Mouse (Mus musculus) embryonic facial prominence, embryonic 12.5 days (tissue): Measurements from ENCODE around the gene Spred2. TPM values are rescaled to one million over a fixed set of nuclear protein-coding genes. Genes with fewer than 3 reads are reported as not detected.
"Not testable (repeated sequence)": the region's sequence is repeated elsewhere in the genome, so short reads cannot be mapped to it uniquely, and the experiment has no call there.

Source experiments
- ATAC-seq: fragments of 200-750 bp; cut with Nextera tagmentation; 2 replicates; pipeline ENCODE4 v1.8.0; 2017; ENCODE audit not compliant: insufficient number of reproducible peaks, insufficient read depth, low FRiP score, low TSS enrichment
- H3K27ac ChIP-seq: fragments of 300-500 bp; sonication (generic); 2 replicates; pipeline ENCODE4 v1.5.1; 2016; ENCODE audit warnings: mild to moderate bottlenecking
- H3K27me3 ChIP-seq: fragments of 300-500 bp; sonication (generic); 2 replicates; pipeline ENCODE4 v1.6.1; 2016; ENCODE audit warnings: mild to moderate bottlenecking, moderate library complexity
- H3K36me3 ChIP-seq: fragments of 300-500 bp; sonication (generic); 2 replicates; pipeline ENCODE4 v1.6.1; 2016; ENCODE audit warnings: mild to moderate bottlenecking
- H3K4me1 ChIP-seq: fragments of 300-500 bp; sonication (generic); 2 replicates; pipeline ENCODE4 v1.6.1; 2016
- H3K4me2 ChIP-seq: fragments of 300-500 bp; sonication (generic); replicated peaks from 2 replicates; pipeline ENCODE4 v1.6.1; 2016; ENCODE audit warnings: mild to moderate bottlenecking, moderate library complexity
- H3K4me3 ChIP-seq: fragments of 300-500 bp; sonication (generic); 2 replicates; pipeline ENCODE4 v1.5.1; 2016; ENCODE audit warnings: mild to moderate bottlenecking
- H3K9ac ChIP-seq: fragments of 300-500 bp; sonication (generic); 2 replicates; pipeline ENCODE4 v1.6.1; 2016; ENCODE audit warnings: mild to moderate bottlenecking, moderate library complexity
- H3K9me3 ChIP-seq: fragments of 300-500 bp; sonication (generic); 2 replicates; pipeline ENCODE4 v1.6.1; 2016; ENCODE audit warnings: mild to moderate bottlenecking, moderate library complexity
- WGBS: fragments of 180-500 bp; shearing (Covaris S2); methylation state at CpG from one replicate; pipeline ENCODE4 v1.1.7; 2016; 5-methylcytosine and 5-hydroxymethylcytosine counted together
- polyA plus RNA-seq: library from polyadenylated mRNA; unstranded; fragments of >200 nt; fragmentation: Nextera tagmentation; extraction: Ambion mirVana; gene quantifications from 2 replicates; pipeline ENCODE4 v1.2.1, GENCODE M21; 2016

The Spred2 gene
- polyA plus RNA-seq, 1 experiment from 2014 or later: 10.0 TPM

- Histone ChIP-seq H3K27me3 (no peaks in the 10 kb centered on the region; the same call in 1 of the 2 replicates), H3K27ac (no peak overlapping the region), H3K36me3 (no peaks in the 10 kb centered on the region), H3K4me1 (peaks cover 20% of the 10 kb centered on the region), H3K4me2 (no peak overlapping the region), H3K9me3 (no peaks in the 10 kb centered on the region), H3K4me3 (no peak overlapping the region), H3K9ac (no peak overlapping the region)
- no peak for ATAC-seq
- WGBS: 44% methylated on average over 4 of the region's 4 CpGs
These were observed 117.9 kb downstream of the Spred2 start for GRCm38 (mm10) chr11:20042106-20042505.

- H3K9ac ChIP-seq: no peak overlapping the region
- 87% methylated on average over 4 of the region's 4 CpGs for WGBS
- H3K4me2 ChIP-seq: no peak overlapping the region
- no peak overlapping the region for H3K27ac ChIP-seq
- no peak for ATAC-seq
- H3K27me3 ChIP-seq: no peaks in the 10 kb centered on the region
- H3K36me3 ChIP-seq: no peaks in the 10 kb centered on the region
- no peaks in the 10 kb centered on the region for H3K9me3 ChIP-seq
- H3K4me3 ChIP-seq: no peak overlapping the region
- peaks cover 18% of the 10 kb centered on the region for H3K4me1 ChIP-seq
These were observed 119.1 kb downstream of the Spred2 start for GRCm38 (mm10) chr11:20043256-20043655.

- WGBS: 66% methylated on average over 3 of the region's 3 CpGs
- Histone ChIP-seq H3K27ac (no peak overlapping the region), H3K27me3 (no peaks in the 10 kb centered on the region), H3K36me3 (no peaks in the 10 kb centered on the region), H3K4me3 (no peak overlapping the region), H3K4me2 (no peak overlapping the region), H3K9me3 (no peaks in the 10 kb centered on the region), H3K4me1 (peaks cover 12% of the 10 kb centered on the region), H3K9ac (no peak overlapping the region)
- ATAC-seq: no peak
These were observed 121.4 kb downstream of the Spred2 start for GRCm38 (mm10) chr11:20045586-20045985.

GRCm38 (mm10) chr11:20052814-20053536 lies 128.8 kb downstream of the Spred2 start:
- H3K4me1 ChIP-seq: peaks cover 4% of the 10 kb centered on the region; the same call in 1 of the 2 replicates
- no peaks in the 10 kb centered on the region for H3K27me3 ChIP-seq
- peaks cover 7% of the 10 kb centered on the region; the same call in 1 of the 2 replicates for H3K36me3 ChIP-seq
- H3K4me2 ChIP-seq: no peak overlapping the region
- H3K4me3 ChIP-seq: no peak overlapping the region
- no peak for ATAC-seq
- no peak overlapping the region for H3K9ac ChIP-seq
- 46% methylated on average over 13 of the region's 13 CpGs for WGBS
- H3K9me3 ChIP-seq: no peaks in the 10 kb centered on the region
- H3K27ac ChIP-seq: 0 out of 2 replicates have a peak overlapping the region, but pooled peaks have one; percentile 37

GRCm38 (mm10) chr11:20053951-20054350 lies 129.8 kb downstream of the Spred2 start:
- peaks cover 4% of the 10 kb centered on the region; the same call in 1 of the 2 replicates for H3K4me1 ChIP-seq
- H3K4me3 ChIP-seq: no peak overlapping the region
- H3K27ac ChIP-seq: no peak overlapping the region
- H3K36me3 ChIP-seq: peaks cover 12% of the 10 kb centered on the region
- WGBS: 66% methylated on average over 3 of the region's 3 CpGs
- H3K27me3 ChIP-seq: no peaks in the 10 kb centered on the region
- ATAC-seq: no peak
- no peak overlapping the region for H3K4me2 ChIP-seq
- no peak overlapping the region for H3K9ac ChIP-seq
- no peaks in the 10 kb centered on the region for H3K9me3 ChIP-seq

- Histone ChIP-seq H3K36me3 (peaks cover 19% of the 10 kb centered on the region), H3K9ac (no peak overlapping the region), H3K9me3 (no peaks in the 10 kb centered on the region), H3K27ac (no peak overlapping the region), H3K27me3 (no peaks in the 10 kb centered on the region), H3K4me2 (no peak overlapping the region), H3K4me1 (peaks cover 4% of the 10 kb centered on the region; the same call in 1 of the 2 replicates), H3K4me3 (no peak overlapping the region)
- WGBS: 34% methylated on average over 5 of the region's 5 CpGs
- no peak for ATAC-seq
These were observed 130.4 kb downstream of the Spred2 start for GRCm38 (mm10) chr11:20054617-20055016.

GRCm38 (mm10) chr11:20056168-20056567 lies 132.0 kb downstream of the Spred2 start:
- WGBS: 92% methylated on average over 1 of the region's 1 CpGs
- Histone ChIP-seq H3K4me2 (no peak overlapping the region), H3K9me3 (no peaks in the 10 kb centered on the region), H3K36me3 (peaks cover 29% of the 10 kb centered on the region), H3K4me3 (no peak overlapping the region), H3K4me1 (peaks cover 4% of the 10 kb centered on the region; the same call in 1 of the 2 replicates), H3K27ac (no peak overlapping the region), H3K27me3 (no peaks in the 10 kb centered on the region), H3K9ac (no peak overlapping the region)
- ATAC-seq: no peak

GRCm38 (mm10) chr11:20057429-20057828 lies 133.3 kb downstream of the Spred2 start:
- Histone ChIP-seq H3K36me3 (peaks cover 29% of the 10 kb centered on the region), H3K9ac (no peak overlapping the region), H3K4me1 (peaks cover 4% of the 10 kb centered on the region; the same call in 1 of the 2 replicates), H3K27ac (no peak overlapping the region), H3K27me3 (no peaks in the 10 kb centered on the region), H3K9me3 (no peaks in the 10 kb centered on the region), H3K4me2 (no peak overlapping the region), H3K4me3 (no peak overlapping the region)
- WGBS: 79% methylated on average over 2 of the region's 2 CpGs
- ATAC-seq: no peak

- WGBS: 88% methylated on average over 3 of the region's 3 CpGs
- H3K9me3 ChIP-seq: no peaks in the 10 kb centered on the region
- no peak overlapping the region for H3K4me3 ChIP-seq
- peaks cover 31% of the 10 kb centered on the region for H3K36me3 ChIP-seq
- no peak overlapping the region for H3K27ac ChIP-seq
- H3K27me3 ChIP-seq: no peaks in the 10 kb centered on the region
- ATAC-seq: no peak
- H3K9ac ChIP-seq: no peak overlapping the region
- H3K4me1 ChIP-seq: no peaks in the 10 kb centered on the region
- no peak overlapping the region for H3K4me2 ChIP-seq
These were observed 135.6 kb downstream of the Spred2 start for GRCm38 (mm10) chr11:20059736-20060135.

GRCm38 (mm10) chr11:20062801-20063200 lies 138.6 kb downstream of the Spred2 start:
- not testable (repeated sequence) for H3K27ac ChIP-seq, H3K4me2 ChIP-seq, H3K9ac ChIP-seq, H3K27me3 ChIP-seq, H3K4me1 ChIP-seq, H3K9me3 ChIP-seq, H3K4me3 ChIP-seq, ATAC-seq
- WGBS: 92% methylated on average over 9 of the region's 9 CpGs
- H3K36me3 ChIP-seq: peaks cover 39% of the 10 kb centered on the region

GRCm38 (mm10) chr11:20064086-20064485 lies 139.9 kb downstream of the Spred2 start:
- not testable (repeated sequence) for H3K4me3 ChIP-seq, H3K27me3 ChIP-seq, H3K27ac ChIP-seq, H3K4me2 ChIP-seq, H3K9me3 ChIP-seq, ATAC-seq, H3K4me1 ChIP-seq, H3K9ac ChIP-seq
- peaks cover 38% of the 10 kb centered on the region for H3K36me3 ChIP-seq
- WGBS: 68% methylated on average over 2 of the region's 2 CpGs

GRCm38 (mm10) chr11:20064926-20065325 lies 140.8 kb downstream of the Spred2 start:
- H3K4me3 ChIP-seq: no peak overlapping the region
- WGBS: 89% methylated on average over 2 of the region's 2 CpGs
- ATAC-seq: no peak
- no peaks in the 10 kb centered on the region for H3K9me3 ChIP-seq
- no peak overlapping the region for H3K4me2 ChIP-seq
- no peak overlapping the region for H3K27ac ChIP-seq
- no peak overlapping the region for H3K9ac ChIP-seq
- no peaks in the 10 kb centered on the region for H3K27me3 ChIP-seq
- peaks cover 37% of the 10 kb centered on the region for H3K36me3 ChIP-seq
- no peaks in the 10 kb centered on the region for H3K4me1 ChIP-seq
